In the genomic region with DNA sequence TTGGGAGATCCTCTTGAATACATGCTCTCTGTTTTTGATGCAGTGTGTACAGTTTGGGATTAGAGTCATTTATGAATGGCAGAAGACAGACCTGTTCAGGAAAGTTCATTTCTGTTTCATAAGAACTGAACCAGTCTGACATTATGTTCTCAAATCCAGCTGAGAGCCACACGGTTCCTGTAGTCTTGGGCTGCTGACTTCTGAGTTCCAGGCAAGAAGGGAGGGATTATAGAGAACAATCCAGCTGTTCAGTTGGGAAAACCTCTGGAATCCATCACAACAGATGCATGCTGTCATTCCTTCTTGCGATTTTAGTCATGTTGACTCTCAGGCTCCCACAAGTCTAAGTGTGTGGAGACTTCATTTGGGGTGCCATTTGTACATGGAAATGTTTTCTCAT, we compare ENCODE assay signal across 17 mouse cellular contexts.
"Had no signal": no experiment of that assay in that cellular context is flagged by ENCODE, and none has a peak within 500 bp of the region (broad histone marks: within the 10 kb centered on the region; RNA-seq: fewer than 3 reads in every experiment).

No protein-coding gene starts in this region.

- H3K27ac ChIP-seq: left cerebral cortex, adult 2 months; liver, embryonic 13.5 days; midbrain, embryonic 10.5 days; midbrain, embryonic 13.5 days; neural tube, embryonic 13.5 days; stomach, embryonic 15.5 days had no signal

- H3K4me1 ChIP-seq: liver, embryonic 13.5 days; megakaryocyte, embryonic 14.5 days; midbrain, embryonic 10.5 days; midbrain, embryonic 13.5 days; neural tube, embryonic 13.5 days; stomach, embryonic 15.5 days had no signal

- DNase-seq: kidney, postnatal 25 days; layer of hippocampus, postnatal 36 days; liver, embryonic 13.5 days; lung, adult 2 months; lung, postnatal 36 days; retina, postnatal 1 day; right cerebral cortex, postnatal 25 days; spleen, adult 18-20 months; thymus, postnatal 25 days had no signal

- H3K4me3 ChIP-seq: left cerebral cortex, adult 2 months; liver, embryonic 13.5 days; megakaryocyte, embryonic 14.5 days; midbrain, embryonic 10.5 days; midbrain, embryonic 13.5 days; myocyte; neural tube, embryonic 13.5 days; stomach, embryonic 15.5 days had no signal

- H3K9ac ChIP-seq: liver, embryonic 13.5 days; midbrain, embryonic 13.5 days; neural tube, embryonic 13.5 days; stomach, embryonic 15.5 days had no signal

- H3K36me3 ChIP-seq: liver, embryonic 13.5 days; midbrain, embryonic 10.5 days; midbrain, embryonic 13.5 days; neural tube, embryonic 13.5 days; stomach, embryonic 15.5 days had no signal

- H3K9me3 ChIP-seq: liver, embryonic 13.5 days; midbrain, embryonic 10.5 days; midbrain, embryonic 13.5 days; neural tube, embryonic 13.5 days; stomach, embryonic 15.5 days had no signal

- H3K4me2 ChIP-seq: liver, embryonic 13.5 days; midbrain, embryonic 13.5 days; neural tube, embryonic 13.5 days; stomach, embryonic 15.5 days had no signal

- ATAC-seq: midbrain, embryonic 13.5 days; midbrain, embryonic 16.5 days had no signal

- H3K27me3 ChIP-seq: liver, embryonic 13.5 days; megakaryocyte, embryonic 14.5 days; midbrain, embryonic 13.5 days; neural tube, embryonic 13.5 days; stomach, embryonic 15.5 days had no signal
